Mouse (Mus musculus) adrenal gland, postnatal 4 days (tissue): ENCODE data around the gene Vmn1r55. TPM values are rescaled to one million over a fixed set of nuclear protein-coding genes. Genes with fewer than 3 reads are reported as not detected.
"Not testable (repeated sequence)": the region's sequence is repeated elsewhere in the genome, so short reads cannot be mapped to it uniquely, and the experiment has no call there.

ENCODE experiments used
- DNase-seq, 2 experiments: peaks; one replicate each; pipeline ENCODE4 v3.0.0; 2021 to 2022; ENCODE audit warnings: low spot score in 2 of 2, mixed read lengths in 2 of 2
- microRNA-seq: library from miRNA; unstranded; fragments of <30 nt; microRNA quantifications from one replicate; pipeline ENCODE4 v1.2.0, GENCODE M21; 2021
- total RNA-seq, 2 experiments: library from RNA; stranded (reverse); gene quantifications; 2 replicates each; pipeline ENCODE4 v1.2.3; 2021

Vmn1r55 gene
- total RNA-seq, 2 experiments from 2014 or later, result not detected

GRCm38 (mm10) chr7:5081939-5082338 lies 67.5 kb downstream of the Vmn1r55 start:
- DNase-seq, result no peak

- no peak for DNase-seq
These were observed 68.2 kb downstream of the Vmn1r55 start for GRCm38 (mm10) chr7:5081241-5081640.

- no peak for DNase-seq
These were observed 68.7 kb downstream of the Vmn1r55 start for GRCm38 (mm10) chr7:5080815-5081214.

- DNase-seq, result peak; percentile 90 to 91
These were observed 69.3 kb downstream of the Vmn1r55 start, which contains the start of gene Epn1 for GRCm38 (mm10) chr7:5080010-5080751. Epn1 (plus strand) TSS chr7:5080235.

- DNase-seq, result not testable (repeated sequence)
These were observed 70.0 kb downstream of the Vmn1r55 start for GRCm38 (mm10) chr7:5079365-5080009.

Small RNAs within 50 kb of the gene (microRNA-seq; reads per million reads assigned to microRNA genes)
- 1.3 reads per million for gene Gm26217

Other genes with a start within 250 kb of the Vmn1r55 start
- under 1 TPM in 1 of 2 experiments, not detected in 1; 0.39 TPM for gene Gm36210, start 243.2 kb downstream of the Vmn1r55 start, total RNA-seq
- 10 to 100 TPM; 24.4 to 26.9 TPM for gene Zfp628, start 234.5 kb downstream of the Vmn1r55 start, total RNA-seq
- 10 to 100 TPM in 1 of 2 experiments, 1 to 10 TPM in 1; 9.9 to 10.1 TPM for gene Nat14, start 227.6 kb downstream of the Vmn1r55 start, total RNA-seq
- 10 to 100 TPM; 11.8 to 12.1 TPM for gene Ssc5d, start 223.9 kb downstream of the Vmn1r55 start, total RNA-seq
- under 1 TPM; 0.50 to 0.90 TPM for gene Sbk2, start 185.3 kb downstream of the Vmn1r55 start, total RNA-seq
- under 1 TPM; 0.20 to 0.28 TPM for gene Sbk3, start 178.5 kb downstream of the Vmn1r55 start, total RNA-seq
- 10 to 100 TPM; 34.1 to 35.2 TPM for gene Zfp579, start 153.5 kb downstream of the Vmn1r55 start, total RNA-seq
- gene Zfp524, start 135.3 kb downstream of the Vmn1r55 start, total RNA-seq, result 10 to 100 TPM; 10.6 to 11.1 TPM
- 10 to 100 TPM; 39.6 to 40.5 TPM for gene Fiz1, start 135.0 kb downstream of the Vmn1r55 start, total RNA-seq
- gene Gm44973, start 134.2 kb downstream of the Vmn1r55 start, total RNA-seq, result not detected
- gene Zfp865, start 129.3 kb downstream of the Vmn1r55 start, total RNA-seq, result 10 to 100 TPM; 40.1 to 41.8 TPM
- 1 to 10 TPM; 2.7 to 4.4 TPM for gene Ccdc106, start 129.1 kb downstream of the Vmn1r55 start, total RNA-seq
- not detected for gene 4632433K11Rik, start 115.6 kb downstream of the Vmn1r55 start, total RNA-seq
- gene Zfp784, start 111.2 kb downstream of the Vmn1r55 start, total RNA-seq, result 1 to 10 TPM; 7.0 to 7.1 TPM
- 10 to 100 TPM; 19.9 to 23.6 TPM for gene Zfp580, start 98.1 kb downstream of the Vmn1r55 start, total RNA-seq
- gene U2af2, start 87.5 kb downstream of the Vmn1r55 start, total RNA-seq, result 100 to 1,000 TPM; 207 to 230 TPM
- 100 to 1,000 TPM; 166 to 167 TPM for gene Epn1, start 69.4 kb downstream of the Vmn1r55 start, total RNA-seq
- not detected for gene Rfpl4, start 32.7 kb downstream of the Vmn1r55 start, total RNA-seq
- 1 to 10 TPM in 1 of 2 experiments, under 1 TPM in 1; 0.82 to 1.0 TPM for gene Rasl2-9, start 23.7 kb downstream of the Vmn1r55 start, total RNA-seq
- gene Vmn1r56, start 47.1 kb upstream of the Vmn1r55 start, total RNA-seq, result not detected
- gene Vmn1r57, start 68.8 kb upstream of the Vmn1r55 start, total RNA-seq, result not detected
- not detected for gene Gm5065, start 200.9 kb upstream of the Vmn1r55 start, total RNA-seq
- not detected for gene Nlrp2, start 201.4 kb upstream of the Vmn1r55 start, total RNA-seq